Mouse (Mus musculus): ENCODE results near the gene Ssbp3.

Ssbp3 gene

GRCm38 (mm10) chr4:106934931-106935582 is 24.6 kb downstream of the Ssbp3 start:
- no peak for DNase-seq (ENCODE audit: low spot score in 2 of 2)

GRCm38 (mm10) chr4:106935583-106935935 is 25.1 kb downstream of the Ssbp3 start:
- DNase-seq (ENCODE audit: low spot score in 2 of 2): no peak

- DNase-seq (ENCODE audit: low spot score in 2 of 2): no peak
These were observed 25.5 kb downstream of the Ssbp3 start for GRCm38 (mm10) chr4:106936041-106936440.

GRCm38 (mm10) chr4:106936741-106937140 is 26.2 kb downstream of the Ssbp3 start:
- no peak for DNase-seq (ENCODE audit: low spot score in 2 of 2)

- DNase-seq (ENCODE audit: low spot score in 2 of 2): no peak
These were observed 28.2 kb downstream of the Ssbp3 start for GRCm38 (mm10) chr4:106938506-106939222.

- no peak for DNase-seq (ENCODE audit: low spot score in 2 of 2)
These were observed 28.9 kb downstream of the Ssbp3 start for GRCm38 (mm10) chr4:106939223-106939918.

- DNase-seq (ENCODE audit: low spot score in 2 of 2): no peak
These were observed 29.4 kb downstream of the Ssbp3 start for GRCm38 (mm10) chr4:106939919-106940227.

- no peak for DNase-seq (ENCODE audit: low spot score in 2 of 2)
These were observed 30.4 kb downstream of the Ssbp3 start for GRCm38 (mm10) chr4:106940945-106941344.

- DNase-seq (ENCODE audit: low spot score in 2 of 2): no peak
These were observed 31.0 kb downstream of the Ssbp3 start for GRCm38 (mm10) chr4:106941475-106941874.

GRCm38 (mm10) chr4:106942491-106942890 is 32.0 kb downstream of the Ssbp3 start:
- no peak for DNase-seq (ENCODE audit: low spot score in 2 of 2)

GRCm38 (mm10) chr4:106943627-106944026 is 33.1 kb downstream of the Ssbp3 start:
- DNase-seq (ENCODE audit: low spot score in 2 of 2): no peak

- DNase-seq (ENCODE audit: low spot score in 2 of 2): no peak
These were observed 34.4 kb downstream of the Ssbp3 start for GRCm38 (mm10) chr4:106944898-106945297.

GRCm38 (mm10) chr4:106947741-106948140 is 37.2 kb downstream of the Ssbp3 start:
- DNase-seq (ENCODE audit: low spot score in 2 of 2): no peak

GRCm38 (mm10) chr4:106948546-106948945 is 38.0 kb downstream of the Ssbp3 start:
- no peak for DNase-seq (ENCODE audit: low spot score in 2 of 2)

GRCm38 (mm10) chr4:106949200-106949599 is 38.7 kb downstream of the Ssbp3 start:
- no peak for DNase-seq (ENCODE audit: low spot score in 2 of 2)

GRCm38 (mm10) chr4:106950801-106951200 is 40.3 kb downstream of the Ssbp3 start:
- no peak for DNase-seq (ENCODE audit: low spot score in 2 of 2)

- no peak for DNase-seq (ENCODE audit: low spot score in 2 of 2)
These were observed 41.0 kb downstream of the Ssbp3 start for GRCm38 (mm10) chr4:106951455-106951854.

GRCm38 (mm10) chr4:106953221-106953620 is 42.7 kb downstream of the Ssbp3 start:
- no peak for DNase-seq (ENCODE audit: low spot score in 2 of 2)

- DNase-seq (ENCODE audit: low spot score in 2 of 2): no peak
These were observed 43.3 kb downstream of the Ssbp3 start for GRCm38 (mm10) chr4:106953760-106954159.

GRCm38 (mm10) chr4:106955729-106956712 is 45.5 kb downstream of the Ssbp3 start:
- DNase-seq (ENCODE audit: low spot score in 2 of 2): no peak

GRCm38 (mm10) chr4:106958117-106958516 is 47.6 kb downstream of the Ssbp3 start:
- no peak for DNase-seq (ENCODE audit: low spot score in 2 of 2)

- DNase-seq (ENCODE audit: low spot score in 2 of 2): no peak
These were observed 48.1 kb downstream of the Ssbp3 start for GRCm38 (mm10) chr4:106958561-106958960.
